Mouse (Mus musculus): ENCODE measurements around the gene Gm28038.

Gene Gm28038

GRCm38 (mm10) chr2:30286192-30287026 is 5.6 kb downstream of the Gm28038 start, which contains the start of the genes Dolk and Nup188:
TSS of gene Dolk (minus strand) at chr2:30286334.
TSS of gene Nup188 (plus strand) at chr2:30286397.
- DNase-seq, result peak; percentile 98

- peak; percentile 24 for DNase-seq
Measured at GRCm38 (mm10) chr2:30287027-30287373, 6.2 kb downstream of the Gm28038 start.

GRCm38 (mm10) chr2:30299525-30299924 is 18.7 kb downstream of the Gm28038 start:
- no peak for DNase-seq

GRCm38 (mm10) chr2:30299966-30300365 is 19.1 kb downstream of the Gm28038 start:
- DNase-seq, result no peak

- DNase-seq, result no peak
Measured at GRCm38 (mm10) chr2:30306087-30306486, 25.2 kb downstream of the Gm28038 start.

GRCm38 (mm10) chr2:30309351-30309750 is 28.5 kb downstream of the Gm28038 start:
- DNase-seq, result no peak

GRCm38 (mm10) chr2:30311481-30311880 is 30.6 kb downstream of the Gm28038 start:
- DNase-seq, result no peak

GRCm38 (mm10) chr2:30316136-30316535 is 35.3 kb downstream of the Gm28038 start:
- DNase-seq, result no peak

GRCm38 (mm10) chr2:30316955-30317354 is 36.1 kb downstream of the Gm28038 start:
- DNase-seq, result no peak

- no peak for DNase-seq
Measured at GRCm38 (mm10) chr2:30319260-30319659, 38.4 kb downstream of the Gm28038 start.

GRCm38 (mm10) chr2:30323111-30323510 is 42.3 kb downstream of the Gm28038 start:
- no peak for DNase-seq

GRCm38 (mm10) chr2:30325296-30325695 is 44.5 kb downstream of the Gm28038 start:
- no peak for DNase-seq

- DNase-seq, result no peak
Measured at GRCm38 (mm10) chr2:30327276-30327675, 46.4 kb downstream of the Gm28038 start.

GRCm38 (mm10) chr2:30328791-30329190 is 47.9 kb downstream of the Gm28038 start:
- no peak for DNase-seq

GRCm38 (mm10) chr2:30335324-30335723 is 54.5 kb downstream of the Gm28038 start:
- no peak for DNase-seq

- DNase-seq, result no peak
Measured at GRCm38 (mm10) chr2:30336174-30336915, 55.5 kb downstream of the Gm28038 start.

- no peak for DNase-seq
Measured at GRCm38 (mm10) chr2:30337179-30337578, 56.3 kb downstream of the Gm28038 start.

- no peak for DNase-seq
Measured at GRCm38 (mm10) chr2:30342061-30342460, 61.2 kb downstream of the Gm28038 start.

GRCm38 (mm10) chr2:30342544-30342943 is 61.7 kb downstream of the Gm28038 start:
- DNase-seq, result no peak

- peak; percentile 27 for DNase-seq
Measured at GRCm38 (mm10) chr2:30343601-30344137, 62.8 kb downstream of the Gm28038 start.

GRCm38 (mm10) chr2:30345971-30346676 is 65.3 kb downstream of the Gm28038 start:
- DNase-seq, result no peak

GRCm38 (mm10) chr2:30349196-30349595 is 68.4 kb downstream of the Gm28038 start:
- DNase-seq, result no peak

All from kidney, postnatal 14 days (tissue).